Mouse (Mus musculus): Measurements from ENCODE around the gene Fam110c. TPM values are rescaled to one million over a fixed set of nuclear protein-coding genes. Genes with fewer than 3 reads are reported as not detected.

The Fam110c gene
- total and polyA plus RNA-seq, 3 experiments = 0.10 TPM; not detected in 2

DNA sequence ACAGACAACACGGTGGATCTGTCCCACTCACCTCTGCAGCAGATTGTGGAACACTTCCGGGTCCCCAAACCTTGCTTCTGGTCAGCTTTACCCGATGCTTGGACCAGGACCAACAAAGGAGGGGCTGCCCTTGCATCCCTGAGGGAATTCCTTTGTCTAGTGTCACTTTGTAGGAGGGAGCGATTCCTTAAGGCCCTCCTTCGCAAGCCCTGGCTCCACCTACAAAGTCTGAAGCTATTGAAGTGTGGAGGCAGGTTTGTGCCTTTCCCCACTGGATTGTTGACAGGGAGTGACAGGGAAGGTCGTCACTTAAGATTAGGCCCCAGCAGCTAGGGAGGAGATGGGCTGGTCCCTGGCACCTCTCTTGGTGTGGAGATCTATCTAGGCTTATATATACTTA lies 16.7 kb downstream of the Fam110c start:
- DNase-seq (ENCODE audit: extremely low read depth) = no peak
- in situ Hi-C loops (cut with MboI; ENCODE audit: low pct_ligation_motif_present, low pct_unique_long_range_greater_than_20kb, low sequenced_read_pairs) = no loop called here
- H3K4me2 ChIP-seq (ENCODE audit: insufficient read depth, low read depth, poor library complexity, severe bottlenecking) = no peak overlapping the region
- no peaks in the 10 kb centered on the region for H3K27me3 ChIP-seq (replicated peaks)
- H3K27ac ChIP-seq (ENCODE audit: insufficient read depth, low read depth) = no peak overlapping the region
- no peaks in the 10 kb centered on the region for H3K36me3 ChIP-seq (replicated peaks in 1 of 2; ENCODE audit: control insufficient read depth in 1 of 2, insufficient read depth in 1 of 2, low read length in 1 of 2)
- H3K4me1 ChIP-seq (ENCODE audit: control insufficient read depth in 1 of 2, insufficient read depth in 2 of 2) = no peaks in the 10 kb centered on the region; a peak in 1 of 4 replicates
- H3K9me3 ChIP-seq (replicated peaks; ENCODE audit: low read length) = no peaks in the 10 kb centered on the region
- dilution Hi-C loops (cut with MboI; ENCODE audit: extremely low pct_ligation_motif_present, extremely low pct_unique_long_range_greater_than_20kb, low sequenced_read_pairs) = no loop called here
- H3K79me2 ChIP-seq (replicated peaks; ENCODE audit: control insufficient read depth, extremely low read depth, insufficient read depth, poor library complexity, severe bottlenecking) = no peaks in the 10 kb centered on the region; the same call in 1 of the 2 replicates
- no peak for TF ChIP-seq E2F4 (IDR thresholded peaks at IDR 0.05; ENCODE audit: insufficient replicate concordance, low read depth, low read length)
- no peak for TF ChIP-seq JUN (IDR thresholded peaks at IDR 0.05; ENCODE audit: insufficient read depth, low read depth, low read length)
- TF ChIP-seq RAD21 (IDR thresholded peaks at IDR 0.05; ENCODE audit: low read depth, low read length) = no peak
- no peak for TF ChIP-seq ELF1 (IDR thresholded peaks at IDR 0.05; ENCODE audit: low read depth, low read length)
- no peak for TF ChIP-seq TBP (conservative IDR thresholded peaks at IDR 0.05; ENCODE audit: low read depth, low read length)
- TF ChIP-seq JUND (conservative IDR thresholded peaks at IDR 0.05; ENCODE audit: low read depth, low read length) = no peak
- TF ChIP-seq ZMIZ1 (IDR thresholded peaks at IDR 0.05; ENCODE audit: low read depth, low read length) = no peak
- no peak for TF ChIP-seq TCF12 (IDR thresholded peaks at IDR 0.05; ENCODE audit: low read depth, low read length)
- TF ChIP-seq MYC (IDR thresholded peaks at IDR 0.05; ENCODE audit: low read depth, low read length) = no peak
- no peak for TF ChIP-seq UBTF (IDR thresholded peaks at IDR 0.05; ENCODE audit: low read depth, low read length)
- TF ChIP-seq USF1 (IDR thresholded peaks at IDR 0.05; ENCODE audit: low read depth, low read length) = no peak
- TF ChIP-seq USF2 (conservative IDR thresholded peaks at IDR 0.05; ENCODE audit: low read depth, low read length) = no peak
- TF ChIP-seq EP300 (IDR thresholded peaks at IDR 0.05; ENCODE audit: low read length) = no peak
- TF ChIP-seq MXI1 (IDR thresholded peaks at IDR 0.05; ENCODE audit: low read depth, low read length) = no peak
- no peak for TF ChIP-seq HCFC1 (IDR thresholded peaks at IDR 0.05; ENCODE audit: low read depth, low read length)
- no peak for TF ChIP-seq ETS1 (conservative IDR thresholded peaks at IDR 0.05; ENCODE audit: low read depth, low read length)
- TF ChIP-seq POLR2AphosphoS2 (IDR thresholded peaks at IDR 0.05; ENCODE audit: low read depth, low read length) = no peak
- no peak overlapping the region for H3K9ac ChIP-seq (ENCODE audit: insufficient read depth, low read depth)
- H3K4me3 ChIP-seq (replicated peaks in 1 of 3; ENCODE audit: low read depth in 2 of 3, low read length in 2 of 3, poor library complexity in 1 of 3) = no peak overlapping the region

DNA sequence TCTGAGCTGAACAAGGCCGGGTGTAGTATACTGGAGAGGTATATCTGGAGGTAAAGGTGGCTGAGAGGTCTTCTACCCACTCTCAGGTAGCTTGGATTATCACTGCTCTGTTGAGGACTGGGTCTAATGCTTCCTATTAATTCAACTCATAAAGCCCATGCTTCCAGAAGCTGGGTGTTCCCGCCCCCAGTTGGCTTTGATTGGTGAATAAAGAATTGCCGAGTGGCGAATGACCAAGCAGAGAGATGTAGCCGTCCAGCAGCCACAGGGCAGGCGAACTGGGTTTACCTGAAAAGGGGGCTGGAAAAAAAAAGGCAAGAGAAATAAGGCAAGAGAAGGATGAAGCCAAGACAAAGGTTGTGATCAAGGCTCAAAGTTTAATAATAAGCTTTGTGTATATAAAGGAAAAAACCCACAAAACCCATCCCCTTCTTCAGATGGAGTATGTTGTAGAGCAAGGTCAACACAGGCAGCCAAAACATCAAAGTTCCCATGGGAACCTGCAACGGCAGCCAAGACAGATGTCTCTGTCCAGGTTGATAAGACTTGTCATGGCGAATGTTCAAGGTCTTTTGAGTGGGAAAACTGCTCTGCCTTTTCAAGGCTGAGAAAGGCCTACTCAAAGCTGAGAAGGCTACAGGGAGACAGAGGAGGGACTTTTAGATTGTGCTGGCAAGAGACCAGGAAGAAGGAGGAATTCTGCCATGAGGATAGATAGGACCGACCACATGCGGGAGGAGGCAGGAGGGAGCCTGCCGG lies 17.4 kb downstream of the Fam110c start:
- no peaks in the 10 kb centered on the region for H3K27me3 ChIP-seq (replicated peaks)
- no peak overlapping the region for H3K27ac ChIP-seq (ENCODE audit: insufficient read depth, low read depth)
- H3K36me3 ChIP-seq (replicated peaks in 1 of 2; ENCODE audit: control insufficient read depth in 1 of 2, insufficient read depth in 1 of 2, low read length in 1 of 2) = no peaks in the 10 kb centered on the region
- dilution Hi-C loops (cut with MboI; ENCODE audit: extremely low pct_ligation_motif_present, extremely low pct_unique_long_range_greater_than_20kb, low sequenced_read_pairs) = no loop called here
- no peak for DNase-seq (ENCODE audit: extremely low read depth)
- no peak overlapping the region for H3K4me2 ChIP-seq (ENCODE audit: insufficient read depth, low read depth, poor library complexity, severe bottlenecking)
- no peak overlapping the region for H3K4me3 ChIP-seq (replicated peaks in 1 of 3; ENCODE audit: low read depth in 2 of 3, low read length in 2 of 3, poor library complexity in 1 of 3)
- no peaks in the 10 kb centered on the region for H3K9me3 ChIP-seq (replicated peaks; ENCODE audit: low read length)
- no peaks in the 10 kb centered on the region; a peak in 1 of 4 replicates for H3K4me1 ChIP-seq (ENCODE audit: control insufficient read depth in 1 of 2, insufficient read depth in 2 of 2)
- no peaks in the 10 kb centered on the region; the same call in 1 of the 2 replicates for H3K79me2 ChIP-seq (replicated peaks; ENCODE audit: control insufficient read depth, extremely low read depth, insufficient read depth, poor library complexity, severe bottlenecking)
- no peak for TF ChIP-seq KAT2A (IDR thresholded peaks at IDR 0.05; ENCODE audit: insufficient replicate concordance, low read length)
- in situ Hi-C loops (cut with MboI; ENCODE audit: low pct_ligation_motif_present, low pct_unique_long_range_greater_than_20kb, low sequenced_read_pairs) = no loop called here
- H3K9ac ChIP-seq (ENCODE audit: insufficient read depth, low read depth) = no peak overlapping the region
